Mouse (Mus musculus) frontal cortex, adult 2 months (tissue): ENCODE measurements at regions not wholly inside any gene's neighbourhood (a gene's known extent, or its start where the extent isn't known, plus 50 kb on each side); places are given as distances from the start of the nearest gene placed in this dataset.
"Not testable (repeated sequence)": the region's sequence is repeated elsewhere in the genome, so short reads cannot be mapped to it uniquely, and the experiment has no call there.

Experiments used
- DNase-seq, 2 experiments: peaks; one replicate each; pipeline ENCODE4 v3.0.0; 2022; ENCODE audit warnings: low spot score in 1 of 2; ENCODE audit errors: extremely low spot score in 1 of 2

DNA sequence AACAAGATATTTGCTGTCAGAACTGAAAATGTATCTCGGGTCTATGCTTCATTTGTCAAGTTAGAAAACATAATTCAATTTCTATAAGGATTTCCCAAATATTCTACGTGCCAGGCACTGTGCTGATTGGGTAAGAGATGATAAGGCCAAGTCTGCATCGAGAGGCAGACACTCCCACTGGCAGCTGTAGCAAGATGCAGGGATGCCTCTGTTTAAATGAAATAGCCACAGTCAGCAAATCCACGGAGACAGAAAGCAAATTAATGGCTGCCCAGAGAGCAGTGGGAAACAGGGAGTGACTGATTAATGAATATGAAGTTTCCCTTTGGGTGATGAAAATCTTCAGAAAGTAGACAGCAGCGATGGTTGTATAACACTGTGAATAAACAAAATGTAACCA is 71.6 kb upstream of the Gm12728 start:
- no peak for DNase-seq

DNA sequence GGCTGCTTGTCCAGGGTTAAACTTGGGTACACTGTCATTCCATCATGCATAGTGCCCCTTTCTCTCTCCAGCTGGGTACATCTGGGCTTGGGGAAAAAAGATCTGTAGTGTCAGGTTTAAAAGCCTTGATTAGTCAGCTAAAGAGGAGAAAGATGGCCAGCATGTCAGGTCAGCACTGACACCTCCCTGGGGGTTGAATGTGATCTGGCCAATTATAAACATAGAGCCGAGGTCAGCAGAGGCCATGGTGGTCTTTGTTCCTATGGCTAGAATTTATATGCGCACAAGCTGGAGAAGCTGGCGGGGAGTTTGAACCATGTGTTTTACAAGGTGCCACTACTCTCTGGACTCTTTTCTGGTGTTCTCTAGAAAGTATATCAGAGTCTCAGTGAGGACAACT is 61.0 kb upstream of the Gm12728 start:
- DNase-seq = no peak

DNA sequence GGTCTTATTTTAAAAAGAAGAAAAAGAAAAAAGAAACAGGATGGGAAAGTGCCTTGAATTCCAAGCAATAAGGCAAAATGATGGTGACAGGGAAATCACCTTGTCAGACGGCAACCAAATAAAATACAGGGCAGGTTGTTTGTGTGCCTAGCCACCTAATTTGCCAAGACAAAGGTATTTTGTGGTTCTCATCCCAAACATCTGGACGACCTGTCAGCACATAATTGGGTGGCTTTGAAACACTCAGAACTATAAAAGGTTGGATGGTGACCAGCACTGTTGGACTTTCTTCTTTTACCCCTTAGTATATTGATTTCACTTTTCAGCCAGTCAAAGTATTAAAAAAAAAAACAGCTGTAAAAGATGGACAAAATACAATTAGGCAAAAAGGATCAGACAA is 58.8 kb upstream of the Gm12728 start:
- no peak for DNase-seq

DNA sequence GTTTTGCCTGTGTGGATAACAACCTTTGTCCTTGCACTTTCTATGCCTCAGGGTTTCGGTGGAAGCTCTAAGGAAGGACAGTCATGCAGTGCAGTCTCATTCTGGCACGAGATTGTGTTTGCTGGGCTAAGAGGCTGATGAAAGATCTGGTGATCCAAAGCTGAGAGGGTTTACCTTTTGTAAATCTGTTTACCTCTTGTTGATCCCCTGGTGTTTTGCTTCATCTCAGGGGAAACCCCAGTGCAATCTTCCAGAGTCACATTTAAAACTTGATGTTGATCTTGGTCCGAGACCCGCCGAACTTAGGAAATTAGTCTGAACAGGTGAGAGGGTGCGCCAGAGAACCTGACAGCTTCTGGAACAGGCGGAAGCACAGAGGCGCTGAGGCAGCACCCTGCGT is 54.6 kb upstream of the Gm12728 start:
- DNase-seq = not testable (repeated sequence)
